In the genomic region with DNA sequence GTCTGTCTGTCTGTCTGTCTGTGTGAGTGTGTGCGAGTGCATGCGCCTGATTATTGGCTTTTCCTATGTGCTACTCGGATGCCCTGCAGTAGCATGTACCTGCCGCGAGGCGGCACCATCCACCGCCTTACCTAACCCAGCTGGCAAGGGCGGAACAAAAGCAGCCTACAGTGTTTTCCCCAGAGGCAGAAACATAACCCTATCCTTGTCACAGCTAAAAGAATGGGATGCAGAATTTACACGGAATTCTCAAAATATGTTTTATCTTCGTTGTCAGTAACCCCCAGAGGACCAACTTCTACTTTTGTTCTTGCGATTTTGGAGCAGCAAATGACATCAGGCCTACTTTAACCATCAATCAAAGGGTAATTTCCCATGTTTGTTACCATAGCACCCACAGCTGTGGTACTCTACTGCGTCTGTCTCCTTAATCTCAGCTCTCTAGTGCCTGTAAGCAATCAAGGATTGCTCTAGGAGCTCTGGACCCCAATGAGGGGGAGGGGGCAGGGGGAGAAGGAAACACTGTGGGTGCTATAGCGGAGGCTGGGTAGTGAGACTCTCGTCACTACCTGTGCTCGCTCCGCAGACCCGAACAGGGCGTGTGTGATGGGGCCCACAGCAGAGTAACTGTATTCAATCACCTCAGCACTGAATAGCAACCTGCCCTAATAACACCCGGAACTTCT, we compare ENCODE assay signal across 8 mouse cellular contexts.
A peak's percentile ranks its signal among the peaks of the same experiment; 100 is the strongest.
DNase-seq lines count a peak whose midpoint lies in the region; ATAC-seq and TF ChIP-seq lines count a peak whose summit lies in the region.

No protein-coding gene starts in this region.

- H3K9ac ChIP-seq in lung, embryonic 15.5 days: no peak overlapping the region

- in situ Hi-C loops in Patski (cut with MboI; ENCODE audit: low pct_unique_long_range_greater_than_20kb): loop anchor here (25.0 kb wide), 1 partner anchor 1159 kb away; no protein-coding TSS in a partner anchor

- peak; percentile 91 for TF ChIP-seq CTCF in Patski (IDR thresholded peaks at IDR 0.05)

- H3K4me1 ChIP-seq in lung, embryonic 15.5 days: 0 out of 2 replicates have a peak, but pooled peaks cover 3% of the 10 kb centered on the region

- H3K4me2 ChIP-seq in lung, embryonic 15.5 days: no peak overlapping the region

- H3K9me3 ChIP-seq in lung, embryonic 15.5 days: no peaks in the 10 kb centered on the region

- POLR2A ChIA-PET in Patski (lab: Charles Lee): no interaction called here

- peak; percentile 57 for DNase-seq in 3T3-L1 (ENCODE audit: low read depth, low spot score)
- no peak for DNase-seq in Patski (ENCODE audit: low read depth, low spot score)
- peak; percentile 77 to 79 for DNase-seq in cerebellum, postnatal 25 days
- peak; percentile 32 for DNase-seq in gastrocnemius, postnatal 14 days
- peak; percentile 66 to 69 for DNase-seq in kidney, postnatal 4 days
- peak; percentile 18 for DNase-seq in retina, adult 2 months (ENCODE audit: low read depth, low spot score)

- no peak overlapping the region for H3K4me3 ChIP-seq in lung, embryonic 15.5 days

- no peaks in the 10 kb centered on the region for H3K36me3 ChIP-seq in lung, embryonic 15.5 days

- H3K27me3 ChIP-seq in Patski: peaks cover 4% of the 10 kb centered on the region
- no peaks in the 10 kb centered on the region for H3K27me3 ChIP-seq in lung, embryonic 15.5 days

- intact Hi-C loops in gastrocnemius, postnatal 14 days (cut with DNase I; ENCODE audit: low total_unique reads): no loop called here

- ATAC-seq in Patski: peak; percentile 81
- peak; percentile 51; the same call in 1 of the 2 replicates for ATAC-seq in lung, embryonic 15.5 days (ENCODE audit: borderline replicate concordance, extremely low read depth, low FRiP score, low TSS enrichment)
- ATAC-seq in erythroblast, adult 5-6 weeks (replicated peaks; ENCODE audit: low FRiP score, poor library complexity, severe bottlenecking): no peak

- no peak overlapping the region for H3K27ac ChIP-seq in lung, embryonic 15.5 days

- CTCF ChIA-PET in Patski (lab: Charles Lee): interaction anchor here (1.0 to 2.1 kb wide), 2 partner anchors 9 to 15 kb away, joined by 3 to 8 read pairs; no protein-coding TSS in a partner anchor

- 39% methylated on average over 19 of the region's 19 CpGs for WGBS in lung, embryonic 15.5 days
